ENCODE assay signal across 8 mouse cellular contexts in genomic region chr5:125243928-125244327, GRCm38 (mm10).
A peak's percentile ranks its signal among the peaks of the same experiment; 100 is the strongest.
DNase-seq lines count a peak whose midpoint lies in the region; ATAC-seq lines count a peak whose summit lies in the region.

No protein-coding gene starts in this region.

- no peak for ATAC-seq in midbrain, embryonic 13.5 days

- no peaks in the 10 kb centered on the region for H3K9me3 ChIP-seq in heart, embryonic 10.5 days
- H3K9me3 ChIP-seq in midbrain, embryonic 13.5 days, result no peaks in the 10 kb centered on the region

- H3K27me3 ChIP-seq in heart, embryonic 10.5 days (ENCODE audit: insufficient read depth, poor library complexity, severe bottlenecking), result no peaks in the 10 kb centered on the region
- H3K27me3 ChIP-seq in midbrain, embryonic 13.5 days, result no peaks in the 10 kb centered on the region

- peak overlapping the region; percentile 50; the same call in 1 of the 2 replicates for H3K27ac ChIP-seq in heart, embryonic 10.5 days
- H3K27ac ChIP-seq in midbrain, embryonic 13.5 days, result peak overlapping the region; percentile 93

- peaks cover 44% of the 10 kb centered on the region for H3K4me1 ChIP-seq in heart, embryonic 10.5 days
- H3K4me1 ChIP-seq in midbrain, embryonic 13.5 days (replicated peaks), result peaks cover 55% of the 10 kb centered on the region

- intact Hi-C loops in heart, postnatal 25 days (cut with DNase I), result no loop called here

- WGBS in heart, embryonic 10.5 days, result 53% methylated on average over 6 of the region's 6 CpGs
- WGBS in midbrain, embryonic 13.5 days, result 25% methylated on average over 6 of the region's 6 CpGs

- no peak overlapping the region for H3K4me2 ChIP-seq in midbrain, embryonic 13.5 days (replicated peaks)

- H3K9ac ChIP-seq in midbrain, embryonic 13.5 days (replicated peaks), result no peak overlapping the region

- H3K36me3 ChIP-seq in heart, embryonic 10.5 days, result no peaks in the 10 kb centered on the region
- H3K36me3 ChIP-seq in midbrain, embryonic 13.5 days, result no peaks in the 10 kb centered on the region

- no peak for DNase-seq in heart, embryonic 10.5 days (ENCODE audit: low spot score)
- no peak for DNase-seq in heart, postnatal 25 days (ENCODE audit: low spot score)
- DNase-seq in layer of hippocampus, adult 18-20 months (ENCODE audit: low spot score in 2 of 2), result peak; percentile 93 to 98
- DNase-seq in thymus, postnatal 0 days (ENCODE audit: low spot score), result peak; percentile 86
- DNase-seq in MN1 (ENCODE audit: low spot score), result no peak
- DNase-seq in adrenal gland, postnatal 36 days, result no peak
- no peak for DNase-seq in T-cell, adult 2 months (ENCODE audit: low spot score)

- no peak overlapping the region for H3K4me3 ChIP-seq in heart, embryonic 10.5 days
- no peak overlapping the region for H3K4me3 ChIP-seq in midbrain, embryonic 13.5 days (replicated peaks)

Comparison
In these comparisons a context has a peak if more than half of its experiments do, and no peak if none do; other contexts are left out.
1. DNase-seq: peak in layer of hippocampus, adult 18-20 months (2 of 2) and thymus, postnatal 0 days (single experiment); none in heart, embryonic 10.5 days (single experiment), heart, postnatal 25 days (single experiment), MN1 (single experiment), adrenal gland, postnatal 36 days (0 of 2) and T-cell, adult 2 months (single experiment).